Mouse (Mus musculus) stomach, embryonic 16.5 days (tissue): ENCODE measurements around the gene Rtcb. TPM values are rescaled to one million over a fixed set of nuclear protein-coding genes. Genes with fewer than 3 reads are reported as not detected.

Experiments
- ATAC-seq: fragments of 200-750 bp; cut with Nextera tagmentation; 2 replicates; pipeline ENCODE4 v1.8.0; 2017; ENCODE audit warnings: moderate number of reproducible peaks, moderate TSS enrichment; ENCODE audit not compliant: insufficient read depth, low FRiP score
- H3K27ac ChIP-seq: fragments of 300-500 bp; sonication (generic); 2 replicates; pipeline ENCODE4 v1.5.1; 2014; ENCODE audit warnings: low read length
- H3K27me3 ChIP-seq: fragments of 300-500 bp; sonication (generic); 2 replicates; pipeline ENCODE4 v1.6.1; 2014; ENCODE audit warnings: low read length, control low read depth, mixed read lengths; ENCODE audit not compliant: control insufficient read depth, insufficient read depth
- H3K36me3 ChIP-seq: fragments of 300-500 bp; sonication (generic); 2 replicates; pipeline ENCODE4 v1.6.1; 2014; ENCODE audit warnings: low read length; ENCODE audit not compliant: control insufficient read depth, insufficient read depth
- H3K4me1 ChIP-seq: fragments of 300-500 bp; sonication (generic); 2 replicates; pipeline ENCODE4 v1.6.1; 2014; ENCODE audit warnings: low read length, control low read depth, mixed read lengths; ENCODE audit not compliant: control insufficient read depth, insufficient read depth
- H3K4me2 ChIP-seq: fragments of 300-500 bp; sonication (generic); 2 replicates; pipeline ENCODE4 v1.6.1; 2014; ENCODE audit warnings: low read depth, low read length, mixed read lengths
- H3K4me3 ChIP-seq: fragments of 300-500 bp; sonication (generic); replicated peaks from 2 replicates; pipeline ENCODE4 v1.5.1; 2014; ENCODE audit warnings: mild to moderate bottlenecking, low read length
- H3K9ac ChIP-seq: fragments of 300-500 bp; sonication (generic); 2 replicates; pipeline ENCODE4 v1.6.1; 2014; ENCODE audit warnings: low read length
- H3K9me3 ChIP-seq: fragments of 300-500 bp; sonication (generic); replicated peaks from 2 replicates; pipeline ENCODE4 v1.6.1; 2016; ENCODE audit warnings: low read length, control low read depth; ENCODE audit not compliant: control insufficient read depth
- WGBS: fragments of 180-500 bp; shearing (Covaris S2); extraction: QIAGEN DNeasy Blood & Tissue Kit; methylation state at CpG from one replicate; pipeline ENCODE4 v1.1.7; 2014; 5-methylcytosine and 5-hydroxymethylcytosine counted together
- polyA plus RNA-seq: library from polyadenylated mRNA; unstranded; fragments of >200 nt; fragmentation: Nextera tagmentation; extraction: Ambion mirVana; gene quantifications from 2 replicates; pipeline ENCODE4 v1.2.1, GENCODE M21; 2015

Gene Rtcb
- polyA plus RNA-seq, 1 experiment from 2014 or later, result 168 TPM

- no peak for ATAC-seq
- no peak overlapping the region for H3K4me2 ChIP-seq
- WGBS, result 41% methylated on average over 8 of the region's 8 CpGs
- H3K9ac ChIP-seq, result no peak overlapping the region
- H3K4me1 ChIP-seq, result no peaks in the 10 kb centered on the region
- no peak overlapping the region for H3K4me3 ChIP-seq
- H3K9me3 ChIP-seq, result no peaks in the 10 kb centered on the region
- H3K27me3 ChIP-seq, result no peaks in the 10 kb centered on the region
- H3K36me3 ChIP-seq, result no peaks in the 10 kb centered on the region
- H3K27ac ChIP-seq, result no peak overlapping the region
These were observed 12.4 kb upstream of the Rtcb start for GRCm38 (mm10) chr10:85969894-85970620.

- H3K36me3 ChIP-seq, result no peaks in the 10 kb centered on the region
- WGBS, result 33% methylated on average over 2 of the region's 2 CpGs
- no peaks in the 10 kb centered on the region for H3K27me3 ChIP-seq
- no peaks in the 10 kb centered on the region for H3K4me1 ChIP-seq
- no peak for ATAC-seq
- H3K9me3 ChIP-seq, result no peaks in the 10 kb centered on the region
- H3K4me3 ChIP-seq, result no peak overlapping the region
- no peak overlapping the region for H3K9ac ChIP-seq
- H3K4me2 ChIP-seq, result no peak overlapping the region
- H3K27ac ChIP-seq, result no peak overlapping the region
These were observed 11.1 kb upstream of the Rtcb start for GRCm38 (mm10) chr10:85968731-85969130.

- Histone ChIP-seq H3K9me3 (no peaks in the 10 kb centered on the region), H3K27me3 (no peaks in the 10 kb centered on the region), H3K4me1 (no peaks in the 10 kb centered on the region), H3K9ac (no peak overlapping the region), H3K4me3 (no peak overlapping the region), H3K27ac (no peak overlapping the region), H3K4me2 (no peak overlapping the region), H3K36me3 (no peaks in the 10 kb centered on the region)
- 11% methylated on average over 7 of the region's 7 CpGs for WGBS
- no peak; the same call in 1 of the 2 replicates for ATAC-seq
These were observed 10.6 kb upstream of the Rtcb start for GRCm38 (mm10) chr10:85968157-85968634.

GRCm38 (mm10) chr10:85967411-85968156, 10.0 kb upstream of the Rtcb start:
- H3K27me3 ChIP-seq, result no peaks in the 10 kb centered on the region
- ATAC-seq, result no peak
- WGBS, result 61% methylated on average over 17 of the region's 17 CpGs
- H3K4me1 ChIP-seq, result no peaks in the 10 kb centered on the region
- no peak overlapping the region for H3K9ac ChIP-seq
- no peaks in the 10 kb centered on the region for H3K9me3 ChIP-seq
- H3K4me3 ChIP-seq, result no peak overlapping the region
- no peak overlapping the region for H3K27ac ChIP-seq
- no peaks in the 10 kb centered on the region for H3K36me3 ChIP-seq
- no peak overlapping the region for H3K4me2 ChIP-seq

GRCm38 (mm10) chr10:85966476-85966875, 8.9 kb upstream of the Rtcb start:
- no peak for ATAC-seq
- 50% methylated on average over 2 of the region's 2 CpGs for WGBS
- H3K9ac ChIP-seq, result no peak overlapping the region

GRCm38 (mm10) chr10:85964316-85964715, 6.7 kb upstream of the Rtcb start:
- no peaks in the 10 kb centered on the region for H3K27me3 ChIP-seq
- H3K4me3 ChIP-seq, result no peak overlapping the region
- no peaks in the 10 kb centered on the region for H3K4me1 ChIP-seq
- no peak for ATAC-seq
- no peak overlapping the region for H3K27ac ChIP-seq
- H3K9me3 ChIP-seq, result no peaks in the 10 kb centered on the region
- H3K36me3 ChIP-seq, result no peaks in the 10 kb centered on the region
- H3K4me2 ChIP-seq, result no peak overlapping the region
- WGBS, result 86% methylated on average over 7 of the region's 7 CpGs
- no peak overlapping the region for H3K9ac ChIP-seq

More at GRCm38 (mm10) chr10:85966476-85966875, 8.9 kb upstream of the Rtcb start:
- Histone ChIP-seq H3K9me3 (no peaks in the 10 kb centered on the region), H3K4me3 (no peak overlapping the region), H3K27me3 (no peaks in the 10 kb centered on the region), H3K4me1 (no peaks in the 10 kb centered on the region), H3K36me3 (no peaks in the 10 kb centered on the region), H3K27ac (no peak overlapping the region), H3K4me2 (no peak overlapping the region)

- H3K4me2 ChIP-seq, result no peak overlapping the region
- H3K4me1 ChIP-seq, result no peaks in the 10 kb centered on the region
- H3K4me3 ChIP-seq, result no peak overlapping the region
- ATAC-seq, result no peak
- no peak overlapping the region for H3K9ac ChIP-seq
- no peaks in the 10 kb centered on the region for H3K36me3 ChIP-seq
- no peaks in the 10 kb centered on the region for H3K27me3 ChIP-seq
- WGBS, result 49% methylated on average over 9 of the region's 9 CpGs
- H3K27ac ChIP-seq, result no peak overlapping the region
- H3K9me3 ChIP-seq, result no peaks in the 10 kb centered on the region
These were observed 5.3 kb upstream of the Rtcb start for GRCm38 (mm10) chr10:85962897-85963296.

GRCm38 (mm10) chr10:85956871-85957419, 678 bp downstream of the Rtcb start:
- Histone ChIP-seq H3K27ac (peak overlapping the region; percentile 45), H3K4me3 (peak overlapping the region; percentile 97), H3K9ac (peak overlapping the region; percentile 92), H3K27me3 (no peaks in the 10 kb centered on the region), H3K4me1 (peaks cover 4% of the 10 kb centered on the region; the same call in 1 of the 2 replicates), H3K4me2 (peak overlapping the region; percentile 60), H3K36me3 (0 out of 2 replicates have a peak, but pooled peaks cover 7% of the 10 kb centered on the region), H3K9me3 (no peaks in the 10 kb centered on the region)
- WGBS, result 2% methylated on average over 20 of the region's 20 CpGs
- ATAC-seq, result no peak

GRCm38 (mm10) chr10:85954429-85954828, 3.2 kb downstream of the Rtcb start:
- Histone ChIP-seq H3K4me3 (no peak overlapping the region), H3K4me2 (no peak overlapping the region), H3K27ac (peak overlapping the region; percentile 10; the same call in 1 of the 2 replicates), H3K27me3 (no peaks in the 10 kb centered on the region), H3K4me1 (peaks cover 4% of the 10 kb centered on the region; the same call in 1 of the 2 replicates), H3K9me3 (no peaks in the 10 kb centered on the region), H3K9ac (no peak overlapping the region), H3K36me3 (peaks cover 16% of the 10 kb centered on the region)
- ATAC-seq, result no peak; the same call in 1 of the 2 replicates
- WGBS, result 67% methylated on average over 2 of the region's 2 CpGs
